Mouse (Mus musculus): ENCODE measurements around the gene Olfr1423. TPM values are rescaled to one million over a fixed set of nuclear protein-coding genes. Genes with fewer than 3 reads are reported as not detected.

Gene Olfr1423
- polyA plus RNA-seq, 1 experiment: 0.01 TPM

DNA sequence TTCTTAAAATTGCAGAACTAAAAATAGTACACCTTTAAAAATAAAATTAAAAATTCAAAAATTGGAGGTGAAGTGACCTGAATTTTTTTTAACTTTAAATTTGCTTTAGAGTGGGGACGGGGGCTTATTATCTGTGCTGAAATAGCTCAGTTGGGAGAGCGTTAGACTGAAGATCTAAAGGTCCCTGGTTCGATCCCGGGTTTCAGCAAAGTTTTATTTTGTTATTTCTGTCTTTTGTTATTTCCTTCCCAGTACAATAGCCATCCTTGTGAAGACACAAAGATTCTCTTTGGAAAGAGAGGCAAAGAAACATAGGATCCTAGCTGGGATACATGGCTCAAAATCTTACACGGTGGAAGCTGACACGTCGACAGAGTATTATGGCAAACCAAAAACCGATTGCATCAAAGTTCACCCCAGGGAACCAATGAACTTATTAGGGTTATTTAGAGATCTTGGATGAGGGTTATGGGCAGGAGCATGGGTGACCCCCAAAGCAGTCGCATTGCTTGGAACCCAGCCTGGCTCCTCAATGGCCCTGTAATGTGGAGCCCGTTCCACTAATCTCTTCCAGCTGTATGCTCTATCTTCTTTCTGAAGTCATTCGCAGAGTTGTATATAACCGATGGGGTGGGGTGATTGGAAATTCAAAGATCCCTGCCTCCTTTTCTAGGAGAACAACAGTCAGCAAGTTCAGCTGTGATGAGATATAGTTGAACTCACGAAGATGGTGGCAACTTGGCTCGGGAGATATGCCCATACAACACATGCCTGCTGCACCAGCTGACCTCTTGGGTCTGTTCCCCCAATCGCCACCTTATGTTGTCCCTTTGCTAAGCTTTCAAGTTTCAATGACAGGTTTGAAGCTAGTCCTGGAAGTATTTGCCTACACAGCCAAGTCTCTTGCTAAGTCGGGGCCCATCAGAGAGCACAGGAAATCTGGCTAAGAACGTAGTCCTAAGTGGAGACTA, 32.4 kb downstream of the Olfr1423 start:
- Histone ChIP-seq H3K36me3 (ENCODE audit: control insufficient read depth, insufficient read depth) (no peaks in the 10 kb centered on the region), H3K4me3 (ENCODE audit: insufficient read depth, poor library complexity, severe bottlenecking) (no peak overlapping the region), H3K79me3 (ENCODE audit: low read depth) (no peaks in the 10 kb centered on the region), H3ac (ENCODE audit: control insufficient read depth, insufficient read length, low read depth) (no peak overlapping the region), H3K27me3 (ENCODE audit: control insufficient read depth, insufficient read depth, insufficient read length) (no peaks in the 10 kb centered on the region), H3K79me2 (ENCODE audit: control insufficient read depth, insufficient read depth) (no peaks in the 10 kb centered on the region)
- TF ChIP-seq USF1 (IDR thresholded peaks at IDR 0.05; ENCODE audit: low read depth) (no peak), MAX (IDR thresholded peaks at IDR 0.05) (no peak), MYOD1 (IDR thresholded peaks at IDR 0.05; ENCODE audit: control insufficient read depth, insufficient read length, low read depth) (no peak), CEBPB (IDR thresholded peaks at IDR 0.05; ENCODE audit: low read depth) (no peak), CTCF (IDR thresholded peaks at IDR 0.05; ENCODE audit: control insufficient read depth, insufficient read depth, insufficient read length) (no peak), FOSL1 (IDR thresholded peaks at IDR 0.05; ENCODE audit: insufficient read depth, low read length, poor library complexity, severe bottlenecking) (no peak), MYOG (IDR thresholded peaks at IDR 0.05; ENCODE audit: control insufficient read depth, extremely low read depth, insufficient read length) (no peak)

GRCm38 (mm10) chr19:12007105-12007931, 33.8 kb downstream of the Olfr1423 start:
- Histone ChIP-seq H3K79me2 (ENCODE audit: control insufficient read depth, insufficient read depth) (no peaks in the 10 kb centered on the region), H3K27me3 (ENCODE audit: control insufficient read depth, insufficient read depth, insufficient read length) (no peaks in the 10 kb centered on the region), H3K79me3 (ENCODE audit: low read depth) (no peaks in the 10 kb centered on the region), H3ac (ENCODE audit: control insufficient read depth, insufficient read length, low read depth) (no peak overlapping the region), H3K4me3 (ENCODE audit: insufficient read depth, poor library complexity, severe bottlenecking) (no peak overlapping the region), H3K36me3 (ENCODE audit: control insufficient read depth, insufficient read depth) (no peaks in the 10 kb centered on the region)
- no peak for TF ChIP-seq USF1 (IDR thresholded peaks at IDR 0.05; ENCODE audit: low read depth)
- peak; percentile 31 for TF ChIP-seq CTCF (IDR thresholded peaks at IDR 0.05; ENCODE audit: control insufficient read depth, insufficient read depth, insufficient read length)
- TF ChIP-seq CEBPB (IDR thresholded peaks at IDR 0.05; ENCODE audit: low read depth): peak; percentile 76
- no peak for TF ChIP-seq MYOD1 (IDR thresholded peaks at IDR 0.05; ENCODE audit: control insufficient read depth, insufficient read length, low read depth)
- TF ChIP-seq MYOG (IDR thresholded peaks at IDR 0.05; ENCODE audit: control insufficient read depth, extremely low read depth, insufficient read length): no peak
- no peak for TF ChIP-seq MAX (IDR thresholded peaks at IDR 0.05)
- no peak for TF ChIP-seq FOSL1 (IDR thresholded peaks at IDR 0.05; ENCODE audit: insufficient read depth, low read length, poor library complexity, severe bottlenecking)

DNA sequence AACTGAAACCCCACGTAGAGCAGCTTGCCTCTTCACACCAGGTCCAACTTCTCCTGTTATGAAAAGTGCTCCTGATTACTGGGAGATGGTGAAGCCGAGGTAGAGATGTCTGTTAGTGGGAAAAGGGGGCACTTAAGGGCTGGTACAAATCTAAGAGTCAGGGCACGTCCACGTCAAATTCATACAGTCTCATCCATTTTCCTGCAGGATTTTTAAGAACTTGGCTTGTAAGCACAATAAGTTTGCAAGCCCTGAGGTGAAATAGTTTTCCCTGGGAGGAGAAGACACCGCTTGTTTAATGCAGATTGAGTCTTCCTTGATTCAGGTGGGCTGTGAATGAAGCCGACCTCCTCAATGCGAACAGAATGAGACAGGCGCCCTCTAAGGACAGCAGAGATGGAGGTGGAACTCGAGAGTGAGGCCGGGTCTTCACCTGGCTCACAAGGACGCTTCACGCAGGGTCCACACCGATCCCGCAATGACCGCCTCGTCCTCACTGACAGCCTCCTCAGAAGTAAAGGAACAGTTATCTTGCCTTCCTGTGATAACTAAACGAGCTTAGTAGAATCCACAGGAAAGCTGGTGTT, 34.7 kb downstream of the Olfr1423 start:
- Histone ChIP-seq H3K27me3 (ENCODE audit: control insufficient read depth, insufficient read depth, insufficient read length) (no peaks in the 10 kb centered on the region), H3ac (ENCODE audit: control insufficient read depth, insufficient read length, low read depth) (peak overlapping the region; percentile 35), H3K36me3 (ENCODE audit: control insufficient read depth, insufficient read depth) (no peaks in the 10 kb centered on the region), H3K79me2 (ENCODE audit: control insufficient read depth, insufficient read depth) (no peaks in the 10 kb centered on the region), H3K79me3 (ENCODE audit: low read depth) (no peaks in the 10 kb centered on the region), H3K4me3 (ENCODE audit: insufficient read depth, poor library complexity, severe bottlenecking) (peak overlapping the region; percentile 40)
- no peak for TF ChIP-seq CEBPB (IDR thresholded peaks at IDR 0.05; ENCODE audit: low read depth)
- no peak for TF ChIP-seq CTCF (IDR thresholded peaks at IDR 0.05; ENCODE audit: control insufficient read depth, insufficient read depth, insufficient read length)
- no peak for TF ChIP-seq MAX (IDR thresholded peaks at IDR 0.05)
- TF ChIP-seq MYOD1 (IDR thresholded peaks at IDR 0.05; ENCODE audit: control insufficient read depth, insufficient read length, low read depth): no peak
- no peak for TF ChIP-seq USF1 (IDR thresholded peaks at IDR 0.05; ENCODE audit: low read depth)
- no peak for TF ChIP-seq FOSL1 (IDR thresholded peaks at IDR 0.05; ENCODE audit: insufficient read depth, low read length, poor library complexity, severe bottlenecking)
- TF ChIP-seq MYOG (IDR thresholded peaks at IDR 0.05; ENCODE audit: control insufficient read depth, extremely low read depth, insufficient read length): no peak

DNA sequence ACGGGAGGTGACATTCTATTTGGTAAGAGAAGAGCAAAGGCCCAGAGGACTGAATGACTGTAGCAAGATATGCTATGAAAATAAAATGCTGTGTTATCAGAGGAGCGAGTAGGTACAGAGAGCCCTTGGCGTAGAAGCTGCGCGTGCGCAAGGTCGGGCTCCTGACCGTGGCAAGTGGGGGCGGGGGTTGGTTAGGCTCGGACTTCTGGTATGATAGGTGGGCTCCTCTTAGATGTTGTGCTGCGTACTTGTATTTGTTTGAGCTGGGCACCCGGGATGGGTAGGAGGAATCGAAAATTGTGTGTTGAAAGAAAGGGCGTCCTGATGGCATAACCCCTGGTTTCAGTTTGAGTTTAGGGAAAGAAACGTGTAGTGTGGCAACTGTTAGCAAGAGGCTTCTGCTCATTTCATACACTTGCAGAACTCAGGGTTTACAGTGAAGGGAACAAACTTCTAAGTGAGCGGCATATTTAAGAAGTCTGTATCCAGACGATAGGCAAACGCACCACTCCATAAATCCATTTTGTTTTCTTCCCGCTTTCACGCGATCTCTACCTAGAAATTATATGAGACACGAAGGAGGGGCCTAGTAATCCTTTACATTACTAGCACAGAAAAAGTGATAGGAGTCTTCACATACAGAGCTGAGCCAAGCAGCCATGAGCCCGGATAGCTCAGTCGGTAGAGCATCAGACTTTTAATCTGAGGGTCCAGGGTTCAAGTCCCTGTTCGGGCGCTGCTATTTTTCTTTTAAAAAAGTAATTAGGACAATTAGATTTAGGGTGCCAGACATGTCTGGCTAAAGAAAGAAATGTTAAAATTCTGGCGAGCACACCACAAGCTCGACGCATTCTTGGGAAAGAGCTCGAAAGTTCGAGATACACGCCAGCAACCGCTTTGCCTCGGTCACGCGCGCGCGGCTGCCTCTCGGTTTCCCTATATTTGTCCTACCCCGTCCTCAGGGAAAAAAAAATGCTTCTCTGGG, 35.4 kb downstream of the Olfr1423 start:
- Histone ChIP-seq H3K27me3 (ENCODE audit: control insufficient read depth, insufficient read depth, insufficient read length) (no peaks in the 10 kb centered on the region), H3K79me2 (ENCODE audit: control insufficient read depth, insufficient read depth) (no peaks in the 10 kb centered on the region), H3K79me3 (ENCODE audit: low read depth) (no peaks in the 10 kb centered on the region), H3ac (ENCODE audit: control insufficient read depth, insufficient read length, low read depth) (peak overlapping the region; percentile 52), H3K36me3 (ENCODE audit: control insufficient read depth, insufficient read depth) (no peaks in the 10 kb centered on the region), H3K4me3 (ENCODE audit: insufficient read depth, poor library complexity, severe bottlenecking) (peak overlapping the region; percentile 40)
- TF ChIP-seq FOSL1 (IDR thresholded peaks at IDR 0.05; ENCODE audit: insufficient read depth, low read length, poor library complexity, severe bottlenecking) (no peak), MAX (IDR thresholded peaks at IDR 0.05) (no peak), MYOD1 (IDR thresholded peaks at IDR 0.05; ENCODE audit: control insufficient read depth, insufficient read length, low read depth) (no peak), CTCF (IDR thresholded peaks at IDR 0.05; ENCODE audit: control insufficient read depth, insufficient read depth, insufficient read length) (no peak), USF1 (IDR thresholded peaks at IDR 0.05; ENCODE audit: low read depth) (no peak), CEBPB (IDR thresholded peaks at IDR 0.05; ENCODE audit: low read depth) (peak; percentile 1)
